Mouse (Mus musculus) sigmoid colon, adult 10 weeks (tissue): ENCODE measurements around the gene Tm4sf1. TPM values are rescaled to one million over a fixed set of nuclear protein-coding genes. Genes with fewer than 3 reads are reported as not detected.

Experiments used
- polyA plus RNA-seq: library from polyadenylated mRNA; stranded (reverse); fragments of 350-450 nt; fragmentation: Illumina TruSeq; extraction: RNeasy Lipid Tissue Mini Kit (QIAGEN cat#74804); gene quantifications from one replicate; pipeline ENCODE4 v1.2.3, GENCODE M21; 2014; ENCODE audit warnings: low read depth, low replicate concordance

Tm4sf1 gene
- polyA plus RNA-seq = 49.9 TPM

DNA sequence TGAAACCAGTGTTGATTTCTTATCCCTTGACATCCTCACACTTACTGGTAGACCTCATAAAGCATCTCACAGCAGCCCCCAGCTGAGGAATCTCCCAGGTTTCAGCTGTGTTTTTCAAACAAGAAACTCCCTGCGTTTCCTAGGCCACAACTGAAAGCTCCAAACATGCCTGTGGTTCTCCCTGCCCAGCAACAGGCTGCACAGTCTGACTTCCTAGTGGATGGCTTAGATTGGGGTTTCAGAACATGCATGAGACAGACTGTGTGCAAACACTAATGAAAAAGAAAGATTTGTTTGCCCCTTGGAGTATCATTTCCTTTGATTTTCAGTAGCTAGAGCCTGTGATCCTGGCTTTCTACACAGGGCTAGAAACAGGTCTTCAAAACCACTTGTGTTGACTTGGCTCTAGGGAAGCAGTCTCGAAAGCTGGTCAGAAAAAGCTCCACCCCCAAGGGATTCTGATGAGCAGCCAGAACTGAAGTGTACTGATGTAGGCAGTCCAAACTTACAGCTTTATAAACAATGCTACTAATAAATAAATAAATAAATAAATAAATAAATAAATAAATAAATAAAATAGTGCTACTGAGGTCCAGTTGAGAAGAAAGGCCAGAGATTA lies at the start of gene Tm4sf1:
TSS of gene Tm4sf1 (minus strand) at position 68 of the 619 bp plus-strand sequence.

Other genes with a start within 250 kb of the Tm4sf1 start
- 3.4 TPM for gene Tm4sf4, start 123.3 kb upstream of the Tm4sf1 start, polyA plus RNA-seq